ENCODE assay signal across 9 mouse cellular contexts in genomic region chr1:91495321-91495720, GRCm38 (mm10). TPM values are rescaled to one million over a fixed set of nuclear protein-coding genes. Genes with fewer than 3 reads are reported as not detected.
A peak's percentile ranks its signal among the peaks of the same experiment; 100 is the strongest.
DNase-seq lines count a peak whose midpoint lies in the region; ATAC-seq lines count a peak whose summit lies in the region.
"Had no signal": no experiment of that assay in that cellular context is flagged by ENCODE, and none has a peak within 500 bp of the region (broad histone marks: within the 10 kb centered on the region; RNA-seq: fewer than 3 reads in every experiment).

No protein-coding gene starts in this region.

- WGBS in forebrain, embryonic 15.5 days = 40% methylated on average over 5 of the region's 5 CpGs
- whole genome bisulfite sequencing in liver, embryonic 12.5 days (ENCODE audit: insufficient replicate concordance) = 47% methylated on average over 5 of the region's 5 CpGs

- H3K27ac ChIP-seq in forebrain, embryonic 15.5 days (replicated peaks) = no peak overlapping the region
- no peak overlapping the region for H3K27ac ChIP-seq in liver, embryonic 12.5 days

- H3K9ac ChIP-seq in forebrain, embryonic 15.5 days (replicated peaks) = peak overlapping the region; percentile 61
- peak overlapping the region; percentile 80 for H3K9ac ChIP-seq in liver, embryonic 12.5 days

- DNase-seq in cerebellum, adult 9-10 months = peak; percentile 25
- DNase-seq in cerebellum, adult 9-11 months = no peak
- peak; percentile 7 for DNase-seq in A20 (ENCODE audit: low read depth, low spot score)
- DNase-seq in frontal cortex, postnatal 14 days (ENCODE audit: low spot score in 2 of 2) = no peak
- DNase-seq in adrenal gland, postnatal 4 days (ENCODE audit: low spot score in 2 of 2) = no peak
- no peak for DNase-seq in cerebellum, postnatal 10 days
- DNase-seq: right cerebral cortex, postnatal 14 days had no signal

- H3K4me1 ChIP-seq in forebrain, embryonic 15.5 days = peaks cover 19% of the 10 kb centered on the region
- H3K4me1 ChIP-seq in liver, embryonic 12.5 days = peaks cover 19% of the 10 kb centered on the region

- H3K27me3 ChIP-seq in forebrain, embryonic 15.5 days = no peaks in the 10 kb centered on the region
- peaks cover 18% of the 10 kb centered on the region for H3K27me3 ChIP-seq in liver, embryonic 12.5 days (replicated peaks)

- no peak for ATAC-seq in forebrain, embryonic 15.5 days (replicated peaks)
- no peak for ATAC-seq in liver, embryonic 12.5 days

- peak overlapping the region; percentile 66 for H3K4me3 ChIP-seq in forebrain, embryonic 15.5 days
- H3K4me3 ChIP-seq in liver, embryonic 12.5 days = peak overlapping the region; percentile 85

- peaks cover 5% of the 10 kb centered on the region; the same call in 1 of the 2 replicates for H3K36me3 ChIP-seq in forebrain, embryonic 15.5 days
- peaks cover 9% of the 10 kb centered on the region; the same call in 1 of the 2 replicates for H3K36me3 ChIP-seq in liver, embryonic 12.5 days

- no peaks in the 10 kb centered on the region for H3K9me3 ChIP-seq in forebrain, embryonic 15.5 days
- no peaks in the 10 kb centered on the region for H3K9me3 ChIP-seq in liver, embryonic 12.5 days (replicated peaks)

- peak overlapping the region; percentile 82 for H3K4me2 ChIP-seq in forebrain, embryonic 15.5 days (replicated peaks)
- peak overlapping the region; percentile 92 for H3K4me2 ChIP-seq in liver, embryonic 12.5 days

RNA-seq across cellular contexts. Expression of gene Traf3ip1, which starts 0.9 kb away (rescaled TPM):
- 9.5 and 10.6 TPM in 2 replicates for polyA plus RNA-seq in forebrain, embryonic 15.5 days (2015; fragmentation: Nextera tagmentation; extraction: Ambion mirVana)
- polyA plus RNA-seq in liver, embryonic 12.5 days (2016; fragmentation: Nextera tagmentation; extraction: Ambion mirVana) = 3.6 and 4.1 TPM in 2 replicates
- total RNA-seq in adrenal gland, postnatal 4 days (2021) = 10 to 100 TPM; 10.5 to 12.6 TPM

RNA-seq across cellular contexts. Expression of gene Per2, which starts 36.2 kb away (rescaled TPM):
- 4.5 and 5.4 TPM in 2 replicates for polyA plus RNA-seq in forebrain, embryonic 15.5 days (2015; fragmentation: Nextera tagmentation; extraction: Ambion mirVana)
- polyA plus RNA-seq in liver, embryonic 12.5 days (2016; fragmentation: Nextera tagmentation; extraction: Ambion mirVana) = 2.9 and 3.1 TPM in 2 replicates
- total RNA-seq in adrenal gland, postnatal 4 days (2021) = 10 to 100 TPM; 23.6 to 27.1 TPM

RNA-seq across cellular contexts. Expression of gene Asb1, which starts 45.0 kb away (rescaled TPM):
- 15.0 and 15.3 TPM in 2 replicates for polyA plus RNA-seq in forebrain, embryonic 15.5 days (2015; fragmentation: Nextera tagmentation; extraction: Ambion mirVana)
- 20.2 and 20.9 TPM in 2 replicates for polyA plus RNA-seq in liver, embryonic 12.5 days (2016; fragmentation: Nextera tagmentation; extraction: Ambion mirVana)
- total RNA-seq in adrenal gland, postnatal 4 days (2021) = 10 to 100 TPM; 19.0 to 25.7 TPM

Comparison
In these comparisons a context has a peak if more than half of its experiments do, and no peak if none do; other contexts are left out.
1. DNase-seq: peak in cerebellum, adult 9-10 months (single experiment) and A20 (single experiment); none in cerebellum, adult 9-11 months (single experiment), frontal cortex, postnatal 14 days (0 of 2), adrenal gland, postnatal 4 days (0 of 2) and cerebellum, postnatal 10 days (0 of 2).